Mouse (Mus musculus) cerebellum, adult 2 months (tissue): ENCODE measurements around the gene Bag3.
"Not testable (repeated sequence)": the region's sequence is repeated elsewhere in the genome, so short reads cannot be mapped to it uniquely, and the experiment has no call there.

ENCODE experiments used
- CTCF ChIP-seq: fragments of 200-500 bp; IDR thresholded peaks from 2 replicates; pipeline ENCODE4 v1.5.1; 2011; ENCODE audit warnings: low read depth, mild to moderate bottlenecking, control low read depth, low read length, moderate library complexity, borderline replicate concordance; ENCODE audit not compliant: insufficient read depth
- POLR2A ChIP-seq: fragments of 200-500 bp; IDR thresholded peaks from 2 replicates; pipeline ENCODE4 v1.6.1; 2011; ENCODE audit warnings: low read length, control low read depth, borderline replicate concordance; ENCODE audit not compliant: insufficient read depth

DNA sequence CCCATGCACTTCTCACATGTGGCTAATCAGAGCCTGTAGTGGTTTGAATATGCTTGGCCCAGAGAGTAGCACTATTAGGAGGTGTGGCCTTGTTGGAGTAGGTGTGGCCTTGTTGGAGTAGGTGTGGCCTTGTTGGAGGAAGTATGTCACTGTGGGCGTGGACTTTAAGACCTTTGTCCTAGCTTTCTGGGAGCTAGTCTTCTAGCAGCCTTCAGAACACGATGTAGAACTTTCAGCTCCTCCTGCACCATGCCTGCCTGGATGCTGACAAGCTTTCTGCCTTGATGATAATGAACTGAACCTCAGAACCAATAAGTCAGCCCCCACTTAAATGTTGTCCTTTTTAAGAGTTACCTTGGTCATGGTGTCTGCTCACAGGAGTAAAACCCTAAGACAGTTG, 46.0 kb downstream of the Bag3 start:
- TF ChIP-seq CTCF, POLR2A: not testable (repeated sequence)
